Mouse (Mus musculus) bone marrow, adult 2 months (tissue): Measurements from ENCODE around the gene March7.

Experiments used
- CTCF ChIP-seq: fragments of 200-500 bp; IDR thresholded peaks from 2 replicates; pipeline ENCODE4 v1.5.1; 2011; ENCODE audit warnings: low read length, control low read depth; ENCODE audit not compliant: control insufficient read depth, insufficient read depth
- POLR2A ChIP-seq: fragments of 200-500 bp; IDR thresholded peaks from 2 replicates; pipeline ENCODE4 v1.6.1; 2011; ENCODE audit warnings: low read depth, mild to moderate bottlenecking, control low read depth, low read length, borderline replicate concordance; ENCODE audit not compliant: control insufficient read depth

GRCm38 (mm10) chr2:60267567-60267966 lies 57.9 kb downstream of the March7 start:
- TF ChIP-seq CTCF (no peak), POLR2A (no peak)
